Mouse (Mus musculus) spleen, adult 2 months (tissue): ENCODE results near the gene Stk40. TPM values are rescaled to one million over a fixed set of nuclear protein-coding genes. Genes with fewer than 3 reads are reported as not detected.

Experiments
- DNase-seq, 2 experiments: peaks; one replicate each; pipeline versions ENCODE4 v3.0.0 to v3.0.0-alpha.2; 2012 to 2021; ENCODE audit warnings: low spot score in 2 of 2, low read depth in 1 of 2
- H3K27ac ChIP-seq: fragments of 200-500 bp; 2 replicates; pipeline ENCODE4 v1.5.1; 2012; ENCODE audit warnings: low read length, inconsistent platforms; ENCODE audit not compliant: insufficient read depth
- H3K27me3 ChIP-seq: fragments of 200-500 bp; 2 replicates; pipeline ENCODE4 v1.6.1; 2012; ENCODE audit warnings: mild to moderate bottlenecking, moderate library complexity, low read length, inconsistent platforms; ENCODE audit not compliant: control insufficient read depth, insufficient read depth
- H3K36me3 ChIP-seq: fragments of 200-500 bp; 2 replicates; pipeline ENCODE4 v1.6.1; 2012; ENCODE audit warnings: mild to moderate bottlenecking, low read length, inconsistent platforms; ENCODE audit not compliant: control insufficient read depth, insufficient read depth
- H3K4me1 ChIP-seq: fragments of 200-500 bp; 2 replicates; pipeline ENCODE4 v1.6.1; 2011; ENCODE audit warnings: inconsistent platforms; ENCODE audit not compliant: control insufficient read depth, insufficient read depth, insufficient read length
- H3K4me3 ChIP-seq: fragments of 200-500 bp; 2 replicates; pipeline ENCODE4 v1.5.1; 2011; ENCODE audit warnings: mild to moderate bottlenecking, inconsistent platforms; ENCODE audit not compliant: insufficient read depth, insufficient read length; ENCODE audit errors: extremely low read depth
- CTCF ChIP-seq: fragments of 200-500 bp; IDR thresholded peaks from 2 replicates; pipeline ENCODE4 v1.5.1; 2011; ENCODE audit warnings: mild to moderate bottlenecking, inconsistent platforms; ENCODE audit not compliant: insufficient read depth, insufficient read length, insufficient replicate concordance; ENCODE audit errors: extremely low read depth
- POLR2A ChIP-seq: fragments of 200-500 bp; IDR thresholded peaks from 2 replicates; pipeline ENCODE4 v1.6.1; 2011; ENCODE audit warnings: low read depth, low read length, inconsistent platforms
- WGBS: fragments of 180-500 bp; shearing (Covaris S2); methylation state at CpG from one replicate; pipeline ENCODE4 v1.1.7; 2018; 5-methylcytosine and 5-hydroxymethylcytosine counted together
- polyA plus RNA-seq: library from polyadenylated mRNA; depleted of rRNA; stranded (reverse); fragments of >200 nt; gene quantifications from 2 replicates; pipeline ENCODE4 v1.2.3, GENCODE M21; 2012

Gene Stk40
- polyA plus RNA-seq, 1 experiment: 19.4 TPM

- TF ChIP-seq CTCF: no peak
- TF ChIP-seq POLR2A: no peak
- no peak for DNase-seq
- Histone ChIP-seq H3K27me3 (no peaks in the 10 kb centered on the region), H3K4me3 (no peak overlapping the region), H3K27ac (no peak overlapping the region), H3K4me1 (peaks cover 5% of the 10 kb centered on the region; the same call in 1 of the 2 replicates), H3K36me3 (no peaks in the 10 kb centered on the region)
- 93% methylated on average over 20 of the region's 20 CpGs for WGBS
Measured at GRCm38 (mm10) chr4:126097711-126098253, 6.0 kb upstream of the Stk40 start.

- H3K4me3 ChIP-seq: no peak overlapping the region
- WGBS: 88% methylated on average over 3 of the region's 3 CpGs
- H3K36me3 ChIP-seq: no peaks in the 10 kb centered on the region
- TF ChIP-seq POLR2A: no peak
- TF ChIP-seq CTCF: no peak
- no peaks in the 10 kb centered on the region for H3K27me3 ChIP-seq
- H3K4me1 ChIP-seq: peaks cover 5% of the 10 kb centered on the region; the same call in 1 of the 2 replicates
- H3K27ac ChIP-seq: no peak overlapping the region
- DNase-seq: no peak
Measured at GRCm38 (mm10) chr4:126099365-126099764, 4.4 kb upstream of the Stk40 start.

GRCm38 (mm10) chr4:126100764-126101163 is 3.0 kb upstream of the Stk40 start:
- 92% methylated on average over 3 of the region's 3 CpGs for WGBS
- no peak for DNase-seq
- TF ChIP-seq CTCF (no peak), POLR2A (no peak)
- H3K4me3 ChIP-seq: no peak overlapping the region
- no peak overlapping the region for H3K27ac ChIP-seq
- peaks cover 6% of the 10 kb centered on the region; the same call in 1 of the 2 replicates for H3K4me1 ChIP-seq
- H3K27me3 ChIP-seq: no peaks in the 10 kb centered on the region
- no peaks in the 10 kb centered on the region for H3K36me3 ChIP-seq

- 71% methylated on average over 7 of the region's 7 CpGs for WGBS
- DNase-seq: no peak
- H3K4me3 ChIP-seq: no peak overlapping the region
Measured at GRCm38 (mm10) chr4:126102061-126102841, 1.5 kb upstream of the Stk40 start.

GRCm38 (mm10) chr4:126103057-126103581 is 638 bp upstream of the Stk40 start:
- Histone ChIP-seq H3K27me3 (no peaks in the 10 kb centered on the region), H3K36me3 (no peaks in the 10 kb centered on the region), H3K4me3 (peak overlapping the region; percentile 56), H3K4me1 (peaks cover 3% of the 10 kb centered on the region; the same call in 1 of the 2 replicates), H3K27ac (peak overlapping the region; percentile 69)
- no peak for TF ChIP-seq CTCF
- no peak for TF ChIP-seq POLR2A
- peak in 1 of 2 experiments; percentile 52 for DNase-seq
- WGBS: 2% methylated on average over 15 of the region's 15 CpGs

More at GRCm38 (mm10) chr4:126102061-126102841, 1.5 kb upstream of the Stk40 start:
- Histone ChIP-seq H3K27me3 (no peaks in the 10 kb centered on the region), H3K4me1 (peaks cover 5% of the 10 kb centered on the region; the same call in 1 of the 2 replicates), H3K27ac (peak overlapping the region; percentile 69; the same call in 1 of the 2 replicates), H3K36me3 (no peaks in the 10 kb centered on the region)
- TF ChIP-seq CTCF (no peak), POLR2A (no peak)

- DNase-seq: peak in 1 of 2 experiments; percentile 35
- Histone ChIP-seq H3K4me1 (peaks cover 4% of the 10 kb centered on the region; the same call in 1 of the 2 replicates), H3K27ac (peak overlapping the region; percentile 10), H3K27me3 (no peaks in the 10 kb centered on the region), H3K4me3 (peak overlapping the region; percentile 71), H3K36me3 (no peaks in the 10 kb centered on the region)
- WGBS: under 1% methylated on average over 34 of the region's 34 CpGs
- TF ChIP-seq CTCF (no peak), POLR2A (no peak)
Measured at GRCm38 (mm10) chr4:126104261-126105075, 711 bp downstream of the Stk40 start.
